Mouse (Mus musculus) B cell, adult 67 days (primary cell): ENCODE data around the gene Myom3. TPM values are rescaled to one million over a fixed set of nuclear protein-coding genes. Genes with fewer than 3 reads are reported as not detected.

Experiments used
- total RNA-seq, 2 experiments: library from RNA; stranded (reverse); gene quantifications; 4 replicates each; pipeline ENCODE4 v1.2.4; 2023

Gene Myom3
- total RNA-seq, result not detected

DNA sequence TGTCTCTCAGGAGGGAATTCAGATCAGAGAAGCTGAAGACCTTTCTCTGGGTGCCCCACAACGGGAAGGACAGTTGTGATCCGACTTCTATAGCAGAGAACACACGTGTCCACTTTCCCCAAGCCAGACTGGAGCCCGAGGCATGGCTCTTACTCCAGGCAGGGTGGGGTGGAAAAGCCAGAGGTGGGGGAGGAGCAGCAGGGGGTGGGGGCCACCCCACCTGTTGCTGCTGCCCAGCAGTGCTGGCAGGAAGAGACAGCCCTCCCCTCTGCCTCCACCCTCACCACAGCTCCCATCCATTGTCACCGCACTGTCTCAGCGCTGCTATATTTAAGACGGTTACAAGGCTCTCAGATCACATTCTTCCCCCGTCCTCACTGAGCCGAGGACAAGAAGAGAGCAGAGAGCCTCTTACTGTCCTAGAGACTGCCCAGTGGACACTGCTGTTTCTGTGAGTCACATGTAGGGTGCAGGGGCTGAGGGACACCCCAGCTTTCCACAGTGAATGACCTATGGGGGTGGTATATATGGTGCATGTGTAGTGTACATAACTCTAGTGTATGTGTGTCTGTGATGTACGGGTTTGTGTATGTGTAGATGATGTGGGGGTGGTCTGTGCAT, at the start of gene Myom3:
Gene Myom3 (plus strand): TSS at position 360 of the 621 bp plus-strand sequence.

DNA sequence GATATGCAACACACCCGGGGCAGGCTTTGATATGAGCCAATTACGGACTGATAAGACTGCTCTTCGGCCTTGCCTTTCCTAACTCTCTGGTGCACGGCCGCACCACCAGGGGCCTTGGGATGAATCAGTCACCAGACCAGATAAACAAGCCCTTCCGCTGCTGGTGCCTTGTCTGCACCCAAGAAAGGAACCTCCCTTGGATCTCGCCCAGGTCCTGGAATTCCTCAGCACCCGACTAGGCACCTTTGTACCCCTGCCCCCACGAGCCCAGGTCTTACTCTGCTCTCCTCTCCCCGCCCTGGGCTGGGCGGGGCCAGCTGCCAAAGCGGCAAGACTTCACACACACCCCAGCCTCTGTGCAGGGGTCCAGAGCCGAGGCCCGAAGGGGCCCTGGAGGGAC, 31.7 kb upstream of the Myom3 start, which contains the start of gene Il22ra1:
Gene Il22ra1 (plus strand): TSS at position 356 of the 400 bp plus-strand sequence.

DNA sequence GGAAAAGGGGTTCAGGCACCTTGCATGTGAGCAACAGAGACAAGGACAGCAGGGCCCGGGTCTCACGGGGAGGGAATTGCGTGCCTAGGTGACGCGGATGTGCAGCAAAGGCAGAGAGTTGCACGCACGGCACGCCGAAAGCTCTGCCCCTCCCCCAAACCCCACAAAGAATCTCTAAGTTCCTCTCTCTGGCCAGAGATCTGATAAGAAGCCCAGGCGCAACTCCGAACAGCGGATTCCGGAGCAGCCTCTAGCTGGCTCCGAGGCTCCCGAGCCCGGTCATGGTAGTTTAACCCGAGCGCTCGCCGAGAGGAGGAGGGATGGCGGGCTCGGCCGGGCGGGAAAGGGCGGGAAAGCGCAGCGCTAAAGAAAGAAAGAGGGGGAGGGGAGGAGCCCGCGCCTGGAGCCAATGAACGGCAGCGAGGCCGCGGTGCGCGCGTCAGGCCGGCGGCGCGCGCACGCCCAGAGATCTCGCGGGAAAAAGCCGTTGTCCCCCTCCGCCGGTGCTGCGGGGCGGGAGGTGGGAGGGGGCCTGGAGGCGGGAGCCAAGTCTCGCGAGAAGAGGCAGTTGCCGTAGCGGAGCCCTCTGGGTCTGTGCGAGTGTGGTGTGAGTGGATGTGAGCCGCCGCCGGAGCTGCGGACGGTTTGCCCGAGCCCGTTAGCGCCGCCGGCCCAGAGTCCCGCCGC, 96.2 kb downstream of the Myom3 start, which contains the start of gene Srsf10:
Gene Srsf10 (plus strand): TSS at position 212 of the 687 bp plus-strand sequence.

Other genes starting within 250 kb of the Myom3 start
- not detected for gene Grhl3, start 186.1 kb upstream of the Myom3 start, total RNA-seq
- gene Ifnlr1, start 73.4 kb upstream of the Myom3 start, total RNA-seq, result under 1 TPM; 0.56 to 0.58 TPM
- not detected for gene Il22ra1, start 31.5 kb upstream of the Myom3 start, total RNA-seq
- gene Srsf10, start 96.0 kb downstream of the Myom3 start, total RNA-seq, result 100 to 1,000 TPM; 204 to 220 TPM
- 100 to 1,000 TPM; 146 to 155 TPM for gene Pnrc2, start 114.1 kb downstream of the Myom3 start, total RNA-seq
- 100 to 1,000 TPM; 167 to 171 TPM for gene Cnr2, start 135.7 kb downstream of the Myom3 start, total RNA-seq
- gene Fuca1, start 161.0 kb downstream of the Myom3 start, total RNA-seq, result 100 to 1,000 TPM; 196 to 204 TPM
- 10 to 100 TPM; 28.2 to 32.9 TPM for gene Hmgcl, start 186.7 kb downstream of the Myom3 start, total RNA-seq
- gene Gale, start 204.0 kb downstream of the Myom3 start, total RNA-seq, result 1 to 10 TPM; 5.5 to 6.5 TPM
- gene Lypla2, start 212.9 kb downstream of the Myom3 start, total RNA-seq, result 100 to 1,000 TPM; 102 to 110 TPM
- 10 to 100 TPM; 37.9 to 43.9 TPM for gene Pithd1, start 227.5 kb downstream of the Myom3 start, total RNA-seq